Mouse (Mus musculus) embryonic facial prominence, embryonic 15.5 days (tissue): Measurements from ENCODE around the gene Mprip. TPM values are rescaled to one million over a fixed set of nuclear protein-coding genes. Genes with fewer than 3 reads are reported as not detected.

Experiments used
- ATAC-seq: fragments of 200-750 bp; cut with Nextera tagmentation; 2 replicates; pipeline ENCODE4 v1.8.0; 2017; ENCODE audit warnings: low read depth, moderate TSS enrichment; ENCODE audit not compliant: insufficient number of reproducible peaks, low FRiP score, low TSS enrichment
- H3K27ac ChIP-seq: fragments of 300-500 bp; sonication (generic); replicated peaks from 2 replicates; pipeline ENCODE4 v1.5.1; 2015; ENCODE audit warnings: mild to moderate bottlenecking, inconsistent platforms
- H3K27me3 ChIP-seq: fragments of 300-500 bp; sonication (generic); 2 replicates; pipeline ENCODE4 v1.6.1; 2015; ENCODE audit warnings: inconsistent platforms
- H3K36me3 ChIP-seq: fragments of 300-500 bp; sonication (generic); 2 replicates; pipeline ENCODE4 v1.6.1; 2015; ENCODE audit warnings: mild to moderate bottlenecking, inconsistent platforms
- H3K4me1 ChIP-seq: fragments of 300-500 bp; sonication (generic); 2 replicates; pipeline ENCODE4 v1.6.1; 2015; ENCODE audit warnings: inconsistent platforms
- H3K4me2 ChIP-seq: fragments of 300-500 bp; sonication (generic); replicated peaks from 2 replicates; pipeline ENCODE4 v1.6.1; 2015; ENCODE audit warnings: mild to moderate bottlenecking, inconsistent platforms
- H3K4me3 ChIP-seq: fragments of 300-500 bp; sonication (generic); replicated peaks from 2 replicates; pipeline ENCODE4 v1.5.1; 2015; ENCODE audit warnings: mild to moderate bottlenecking, inconsistent platforms
- H3K9ac ChIP-seq: fragments of 300-500 bp; sonication (generic); 2 replicates; pipeline ENCODE4 v1.6.1; 2015; ENCODE audit warnings: inconsistent platforms
- H3K9me3 ChIP-seq: fragments of 300-500 bp; sonication (generic); replicated peaks from 2 replicates; pipeline ENCODE4 v1.6.1; 2016; ENCODE audit warnings: inconsistent platforms
- WGBS: fragments of 180-500 bp; shearing (Covaris S2); methylation state at CpG from one replicate; pipeline ENCODE4 v1.1.7; 2015; 5-methylcytosine and 5-hydroxymethylcytosine counted together
- polyA plus RNA-seq: library from polyadenylated mRNA; unstranded; fragments of >200 nt; fragmentation: Nextera tagmentation; extraction: Ambion mirVana; gene quantifications from 2 replicates; pipeline ENCODE4 v1.2.1, GENCODE M21; 2015

The Mprip gene
- polyA plus RNA-seq, 1 experiment from 2014 or later: 66.9 TPM

DNA sequence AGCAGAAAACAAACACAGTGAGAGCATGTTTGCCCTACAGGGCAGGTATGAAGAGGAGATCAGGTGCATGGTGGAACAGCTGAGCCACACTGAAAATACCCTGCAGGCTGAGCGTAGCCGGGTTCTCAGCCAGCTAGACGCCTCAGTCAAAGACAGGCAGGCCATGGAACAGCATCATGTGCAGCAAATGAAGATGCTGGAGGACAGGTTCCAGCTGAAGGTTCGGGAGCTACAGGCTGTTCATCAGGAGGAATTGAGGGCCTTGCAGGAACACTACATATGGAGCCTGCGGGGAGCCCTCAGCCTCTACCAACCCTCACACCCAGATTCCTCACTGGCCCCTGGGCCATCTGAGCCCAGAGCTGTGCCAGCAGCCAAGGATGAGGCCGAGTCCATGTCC is 99.7 kb downstream of the Mprip start:
- Histone ChIP-seq H3K27me3 (no peaks in the 10 kb centered on the region), H3K9me3 (no peaks in the 10 kb centered on the region), H3K4me1 (peaks cover 14% of the 10 kb centered on the region), H3K27ac (no peak overlapping the region), H3K9ac (no peak overlapping the region), H3K4me2 (no peak overlapping the region), H3K4me3 (no peak overlapping the region), H3K36me3 (peaks cover 93% of the 10 kb centered on the region)
- WGBS: 90% methylated on average over 6 of the region's 6 CpGs
- no peak for ATAC-seq

DNA sequence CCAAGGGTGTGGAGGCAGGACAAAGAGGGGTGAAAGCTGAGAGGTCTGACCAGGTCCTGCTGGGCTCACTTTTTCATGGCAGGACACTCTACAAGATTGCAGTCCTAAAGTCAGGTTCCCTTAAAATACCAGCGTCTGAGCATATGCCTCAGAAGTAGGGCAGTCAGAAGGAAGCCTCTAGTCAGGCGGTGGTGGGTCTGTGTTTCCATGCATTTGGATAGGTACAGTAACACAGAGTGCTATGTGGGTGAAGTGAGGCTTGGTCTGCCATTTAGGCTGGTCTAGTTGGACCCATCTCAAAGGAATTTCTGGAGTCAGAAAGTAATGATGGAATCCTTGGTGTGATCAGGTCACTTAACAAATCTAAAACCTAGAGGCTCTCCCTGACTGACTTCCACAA is 108.2 kb downstream of the Mprip start:
- Histone ChIP-seq H3K9ac (no peak overlapping the region), H3K4me2 (no peak overlapping the region), H3K27me3 (no peaks in the 10 kb centered on the region), H3K9me3 (no peaks in the 10 kb centered on the region), H3K4me1 (no peaks in the 10 kb centered on the region), H3K36me3 (peaks cover 95% of the 10 kb centered on the region), H3K27ac (no peak overlapping the region), H3K4me3 (no peak overlapping the region)
- WGBS: 92% methylated on average over 2 of the region's 2 CpGs
- no peak for ATAC-seq

DNA sequence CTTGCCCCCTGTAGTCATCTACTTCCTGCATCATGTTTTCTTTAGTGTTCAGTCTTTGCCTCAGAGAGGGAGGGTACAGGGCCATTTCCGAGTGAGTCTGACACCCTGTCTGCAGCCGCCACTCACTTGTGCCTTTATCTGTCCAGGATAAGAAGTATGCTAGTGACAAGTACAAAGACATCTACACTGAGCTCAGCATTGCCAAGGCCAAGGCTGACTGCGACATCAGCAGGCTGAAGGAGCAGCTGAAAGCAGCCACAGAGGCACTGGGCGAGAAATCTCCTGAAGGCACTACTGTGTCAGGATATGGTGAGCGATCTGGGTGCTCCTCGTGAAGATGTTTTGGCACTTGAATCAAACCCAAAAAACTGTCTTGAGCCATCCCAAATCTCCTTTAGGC is 108.6 kb downstream of the Mprip start:
- H3K9me3 ChIP-seq: no peaks in the 10 kb centered on the region
- H3K27me3 ChIP-seq: no peaks in the 10 kb centered on the region
- ATAC-seq: no peak
- H3K4me1 ChIP-seq: no peaks in the 10 kb centered on the region
- H3K9ac ChIP-seq: no peak overlapping the region
- no peak overlapping the region for H3K27ac ChIP-seq
- peaks cover 95% of the 10 kb centered on the region for H3K36me3 ChIP-seq
- H3K4me2 ChIP-seq: no peak overlapping the region
- 87% methylated on average over 6 of the region's 6 CpGs for WGBS
- H3K4me3 ChIP-seq: no peak overlapping the region

- no peaks in the 10 kb centered on the region for H3K27me3 ChIP-seq
- H3K4me1 ChIP-seq: no peaks in the 10 kb centered on the region
- no peak overlapping the region for H3K27ac ChIP-seq
- peaks cover 95% of the 10 kb centered on the region for H3K36me3 ChIP-seq
- no peak overlapping the region for H3K9ac ChIP-seq
- no peak for ATAC-seq
- no peaks in the 10 kb centered on the region for H3K9me3 ChIP-seq
- 90% methylated on average over 7 of the region's 7 CpGs for WGBS
- H3K4me2 ChIP-seq: no peak overlapping the region
- H3K4me3 ChIP-seq: no peak overlapping the region
Observed at GRCm38 (mm10) chr11:59770753-59771152, 109.6 kb downstream of the Mprip start.

DNA sequence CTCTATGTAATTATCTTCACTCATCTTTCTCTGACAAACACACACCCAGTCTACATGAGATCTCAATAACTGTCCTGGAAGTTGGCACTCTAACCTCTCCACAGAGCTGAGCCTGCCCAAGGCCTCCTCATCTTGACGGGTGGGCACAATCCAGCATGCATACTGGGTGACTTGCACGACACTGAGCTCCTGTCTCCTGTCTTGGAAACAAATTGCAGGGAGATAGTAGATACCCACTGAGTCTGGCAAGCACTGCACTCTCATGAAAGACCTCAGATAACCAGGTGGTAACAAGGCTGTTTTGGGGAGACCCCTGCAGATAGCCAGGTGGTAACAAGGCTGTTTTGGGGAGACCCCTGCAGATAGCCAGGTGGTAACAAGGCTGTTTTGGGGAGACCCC is 111.2 kb downstream of the Mprip start:
- Histone ChIP-seq H3K4me1 (no peaks in the 10 kb centered on the region), H3K9me3 (no peaks in the 10 kb centered on the region), H3K4me3 (no peak overlapping the region), H3K4me2 (no peak overlapping the region), H3K27me3 (no peaks in the 10 kb centered on the region), H3K9ac (no peak overlapping the region), H3K27ac (no peak overlapping the region), H3K36me3 (peaks cover 96% of the 10 kb centered on the region)
- ATAC-seq: no peak
- 88% methylated on average over 2 of the region's 2 CpGs for WGBS

DNA sequence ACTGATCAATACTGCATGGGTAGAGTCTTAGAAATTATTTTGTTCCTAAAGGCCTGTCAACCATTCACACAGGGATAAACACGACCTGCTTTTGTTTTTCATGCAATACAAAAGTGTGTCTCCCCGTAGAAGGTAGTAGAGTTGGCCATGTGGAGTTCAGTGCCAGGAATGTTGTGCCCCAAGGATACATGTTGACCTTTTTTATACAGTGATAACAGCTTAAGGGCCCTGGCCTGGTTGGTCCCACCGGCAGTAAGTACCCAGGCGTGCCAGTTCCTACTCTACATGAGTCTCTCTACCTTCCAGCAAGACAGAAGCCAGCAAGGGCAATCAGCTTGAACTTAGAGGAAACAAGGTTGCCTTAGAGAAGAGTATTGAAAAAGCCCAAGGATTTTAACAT is 111.8 kb downstream of the Mprip start:
- Histone ChIP-seq H3K4me3 (no peak overlapping the region), H3K4me2 (no peak overlapping the region), H3K9ac (no peak overlapping the region), H3K36me3 (peaks cover 95% of the 10 kb centered on the region), H3K27ac (no peak overlapping the region), H3K27me3 (no peaks in the 10 kb centered on the region), H3K4me1 (no peaks in the 10 kb centered on the region), H3K9me3 (no peaks in the 10 kb centered on the region)
- ATAC-seq: no peak
- WGBS: 87% methylated on average over 4 of the region's 4 CpGs

GRCm38 (mm10) chr11:59774522-59774921 is 113.4 kb downstream of the Mprip start:
- Histone ChIP-seq H3K4me1 (no peaks in the 10 kb centered on the region), H3K4me3 (no peak overlapping the region), H3K36me3 (peaks cover 79% of the 10 kb centered on the region), H3K4me2 (no peak overlapping the region), H3K27ac (no peak overlapping the region), H3K9me3 (no peaks in the 10 kb centered on the region), H3K27me3 (no peaks in the 10 kb centered on the region), H3K9ac (no peak overlapping the region)
- ATAC-seq: no peak
- 89% methylated on average over 4 of the region's 4 CpGs for WGBS

GRCm38 (mm10) chr11:59775435-59776148 is 114.5 kb downstream of the Mprip start:
- Histone ChIP-seq H3K27ac (no peak overlapping the region), H3K9me3 (no peaks in the 10 kb centered on the region), H3K4me2 (no peak overlapping the region), H3K9ac (no peak overlapping the region), H3K36me3 (peaks cover 68% of the 10 kb centered on the region), H3K4me3 (no peak overlapping the region), H3K27me3 (no peaks in the 10 kb centered on the region), H3K4me1 (no peaks in the 10 kb centered on the region)
- 74% methylated on average over 13 of the region's 13 CpGs for WGBS
- ATAC-seq: no peak

- H3K4me1 ChIP-seq: no peaks in the 10 kb centered on the region
- no peak for ATAC-seq
- no peak overlapping the region for H3K9ac ChIP-seq
- H3K27me3 ChIP-seq: no peaks in the 10 kb centered on the region
- H3K9me3 ChIP-seq: no peaks in the 10 kb centered on the region
- 74% methylated on average over 5 of the region's 5 CpGs for WGBS
- H3K4me3 ChIP-seq: no peak overlapping the region
- no peak overlapping the region for H3K4me2 ChIP-seq
- no peak overlapping the region for H3K27ac ChIP-seq
- peaks cover 52% of the 10 kb centered on the region for H3K36me3 ChIP-seq
Observed at GRCm38 (mm10) chr11:59777259-59777658, 116.2 kb downstream of the Mprip start.

DNA sequence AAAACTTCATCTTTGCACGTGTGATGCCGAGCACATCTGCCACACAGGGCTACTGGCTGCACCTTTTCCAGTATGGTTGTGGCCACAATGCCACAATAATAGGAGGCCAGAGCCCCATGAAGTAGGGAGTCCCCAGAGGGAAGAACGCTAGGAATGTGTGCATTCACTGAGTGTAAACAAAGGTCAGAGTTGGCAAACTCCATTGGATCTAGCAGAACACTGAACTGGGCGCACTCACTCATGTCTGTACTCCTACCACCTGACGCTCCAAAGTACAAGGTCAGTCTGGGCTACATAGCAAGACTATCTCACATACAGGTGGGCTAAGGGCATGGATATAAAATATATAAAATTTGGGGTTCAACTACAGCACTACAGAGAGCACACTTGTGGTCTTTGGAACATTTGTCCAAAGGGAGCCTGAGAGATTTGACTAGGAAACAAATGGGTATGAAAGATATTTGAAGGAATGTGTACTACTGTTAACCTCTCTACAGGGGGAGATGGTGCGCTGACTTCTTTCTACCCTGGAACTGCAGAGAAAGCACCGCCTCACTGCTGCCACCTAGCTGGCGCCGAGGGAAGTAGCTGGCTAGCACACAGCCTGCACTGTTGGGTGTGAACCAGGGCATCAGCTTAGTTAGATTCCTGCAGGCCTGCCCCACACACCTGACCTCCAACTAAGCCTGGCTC is 117.2 kb downstream of the Mprip start:
- Histone ChIP-seq H3K4me1 (no peaks in the 10 kb centered on the region), H3K4me3 (no peak overlapping the region), H3K9ac (no peak overlapping the region), H3K4me2 (no peak overlapping the region), H3K27ac (no peak overlapping the region), H3K9me3 (no peaks in the 10 kb centered on the region), H3K36me3 (peaks cover 44% of the 10 kb centered on the region), H3K27me3 (no peaks in the 10 kb centered on the region)
- 53% methylated on average over 9 of the region's 9 CpGs for WGBS
- peak; percentile 65 for ATAC-seq

DNA sequence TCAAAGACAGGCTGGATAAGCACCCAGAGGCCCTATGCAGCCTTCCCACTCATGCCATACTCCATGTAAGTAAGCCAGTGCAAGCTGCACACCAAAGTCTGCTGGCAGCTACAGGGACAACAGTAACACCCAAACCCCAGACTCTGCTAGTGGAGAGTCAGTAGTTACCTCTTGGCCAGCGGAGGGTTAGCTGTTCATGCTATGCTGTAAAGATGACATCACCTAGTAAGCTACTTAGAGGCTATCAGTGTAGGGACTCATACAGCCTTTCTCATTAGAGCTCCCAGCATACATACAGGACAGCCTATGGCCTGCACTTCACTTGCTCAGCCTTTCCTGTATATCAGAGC is 117.7 kb downstream of the Mprip start:
- ATAC-seq: peak; percentile 19; the same call in 1 of the 2 replicates
- Histone ChIP-seq H3K9ac (no peak overlapping the region), H3K9me3 (no peaks in the 10 kb centered on the region), H3K27ac (no peak overlapping the region), H3K36me3 (peaks cover 38% of the 10 kb centered on the region), H3K27me3 (no peaks in the 10 kb centered on the region), H3K4me3 (no peak overlapping the region), H3K4me1 (no peaks in the 10 kb centered on the region), H3K4me2 (no peak overlapping the region)
- WGBS: 64% methylated on average over 1 of the region's 1 CpGs

GRCm38 (mm10) chr11:59779406-59779805 is 118.3 kb downstream of the Mprip start:
- H3K9me3 ChIP-seq: no peaks in the 10 kb centered on the region
- no peak for ATAC-seq
- no peak overlapping the region for H3K4me2 ChIP-seq
- no peaks in the 10 kb centered on the region for H3K4me1 ChIP-seq
- 83% methylated on average over 4 of the region's 4 CpGs for WGBS
- no peak overlapping the region for H3K27ac ChIP-seq
- H3K4me3 ChIP-seq: no peak overlapping the region
- H3K36me3 ChIP-seq: peaks cover 33% of the 10 kb centered on the region
- no peak overlapping the region for H3K9ac ChIP-seq
- H3K27me3 ChIP-seq: no peaks in the 10 kb centered on the region
